Mouse (Mus musculus): ENCODE results near the gene Tmem45b. TPM values are rescaled to one million over a fixed set of nuclear protein-coding genes. Genes with fewer than 3 reads are reported as not detected.
"Not testable (repeated sequence)": the region's sequence is repeated elsewhere in the genome, so short reads cannot be mapped to it uniquely, and the experiment has no call there.

Gene Tmem45b
- 67.2 and 73.5 TPM in 2 replicates for polyA plus RNA-seq (2012; rRNA removed)

GRCm38 (mm10) chr9:31463692-31464474 is at the start of gene Tmem45b:
TSS of gene Tmem45b (minus strand) at chr9:31464462.
- peak; percentile 57 for DNase-seq
- H3K36me3 ChIP-seq (ENCODE audit: control insufficient read depth, insufficient read depth, low read length), result no peaks in the 10 kb centered on the region
- no peak within 1 kb of the TSS; the same call in 1 of the 2 replicates for H3K27ac ChIP-seq (ENCODE audit: insufficient read depth, low read depth, low read length)
- 0 out of 2 replicates have a peak, but pooled peaks cover 4% of the 10 kb centered on the region for H3K4me1 ChIP-seq (ENCODE audit: control insufficient read depth, insufficient read depth, low read length)
- WGBS, result 12% methylated on average over 33 of the region's 33 CpGs
- H3K4me3 ChIP-seq (ENCODE audit: insufficient read depth, low read depth, low read length), result peak within 1 kb of the TSS; percentile 32
- TF ChIP-seq POLR2A (IDR thresholded peaks at IDR 0.05; ENCODE audit: low read depth, low read length) (no peak), CTCF (conservative IDR thresholded peaks at IDR 0.05; ENCODE audit: insufficient read depth, insufficient read length, low read depth, low read length) (peak; percentile 46; the same call in 1 of the 2 replicates)
- H3K27me3 ChIP-seq (replicated peaks; ENCODE audit: control insufficient read depth, insufficient read depth, low read length), result no peaks in the 10 kb centered on the region

GRCm38 (mm10) chr9:31508189-31508588 is 43.9 kb upstream of the Tmem45b start:
- WGBS, result 54% methylated on average over 3 of the region's 3 CpGs

GRCm38 (mm10) chr9:31501221-31501620 is 37.0 kb upstream of the Tmem45b start:
- 86% methylated on average over 1 of the region's 1 CpGs for WGBS
- not testable (repeated sequence) for H3K27ac ChIP-seq (ENCODE audit: insufficient read depth, low read depth, low read length); H3K36me3 ChIP-seq (ENCODE audit: control insufficient read depth, insufficient read depth, low read length)

More at GRCm38 (mm10) chr9:31508189-31508588, 43.9 kb upstream of the Tmem45b start:
- H3K4me1 ChIP-seq (ENCODE audit: control insufficient read depth, insufficient read depth, low read length), result no peaks in the 10 kb centered on the region
- H3K27ac ChIP-seq (ENCODE audit: insufficient read depth, low read depth, low read length), result no peak overlapping the region
- H3K4me3 ChIP-seq (ENCODE audit: insufficient read depth, low read depth, low read length), result no peak overlapping the region
- H3K36me3 ChIP-seq (ENCODE audit: control insufficient read depth, insufficient read depth, low read length), result no peaks in the 10 kb centered on the region
- no peaks in the 10 kb centered on the region for H3K27me3 ChIP-seq (replicated peaks; ENCODE audit: control insufficient read depth, insufficient read depth, low read length)
- TF ChIP-seq POLR2A (IDR thresholded peaks at IDR 0.05; ENCODE audit: low read depth, low read length), result no peak
- TF ChIP-seq CTCF (conservative IDR thresholded peaks at IDR 0.05; ENCODE audit: insufficient read depth, insufficient read length, low read depth, low read length), result no peak
- no peak for DNase-seq

DNA sequence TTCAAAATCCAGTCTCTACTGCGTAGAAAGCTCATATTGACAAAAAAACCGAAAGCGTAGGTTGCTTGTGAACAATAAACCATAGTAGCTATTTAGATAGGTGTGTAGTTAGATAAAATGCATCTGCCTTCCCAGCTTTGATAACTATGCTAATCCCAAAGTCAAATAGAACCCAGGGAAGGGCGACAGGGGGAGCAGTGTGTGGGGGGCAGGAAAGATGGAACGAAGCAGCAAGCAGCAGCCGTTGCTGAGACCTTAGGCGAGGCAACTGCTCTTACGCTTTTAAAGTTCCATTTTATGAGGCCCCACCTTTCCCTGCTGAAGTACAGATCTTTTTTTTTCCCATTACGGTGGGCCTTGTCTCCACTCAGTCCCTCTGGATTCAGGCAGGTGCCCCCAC is 1.1 kb downstream of the Tmem45b start:
- no peak for DNase-seq
- TF ChIP-seq CTCF (conservative IDR thresholded peaks at IDR 0.05; ENCODE audit: insufficient read depth, insufficient read length, low read depth, low read length), result no peak
- TF ChIP-seq POLR2A (IDR thresholded peaks at IDR 0.05; ENCODE audit: low read depth, low read length), result no peak
- no peaks in the 10 kb centered on the region for H3K27me3 ChIP-seq (replicated peaks; ENCODE audit: control insufficient read depth, insufficient read depth, low read length)
- WGBS, result 78% methylated on average over 9 of the region's 9 CpGs
- no peaks in the 10 kb centered on the region for H3K36me3 ChIP-seq (ENCODE audit: control insufficient read depth, insufficient read depth, low read length)
- H3K27ac ChIP-seq (ENCODE audit: insufficient read depth, low read depth, low read length), result no peak overlapping the region; the same call in 1 of the 2 replicates
- 0 out of 2 replicates have a peak, but pooled peaks cover 4% of the 10 kb centered on the region for H3K4me1 ChIP-seq (ENCODE audit: control insufficient read depth, insufficient read depth, low read length)
- H3K4me3 ChIP-seq (ENCODE audit: insufficient read depth, low read depth, low read length), result peak overlapping the region; percentile 32

More at GRCm38 (mm10) chr9:31501221-31501620, 37.0 kb upstream of the Tmem45b start:
- not testable (repeated sequence) for H3K4me3 ChIP-seq (ENCODE audit: insufficient read depth, low read depth, low read length); H3K27me3 ChIP-seq (replicated peaks; ENCODE audit: control insufficient read depth, insufficient read depth, low read length); H3K4me1 ChIP-seq (ENCODE audit: control insufficient read depth, insufficient read depth, low read length); DNase-seq

DNA sequence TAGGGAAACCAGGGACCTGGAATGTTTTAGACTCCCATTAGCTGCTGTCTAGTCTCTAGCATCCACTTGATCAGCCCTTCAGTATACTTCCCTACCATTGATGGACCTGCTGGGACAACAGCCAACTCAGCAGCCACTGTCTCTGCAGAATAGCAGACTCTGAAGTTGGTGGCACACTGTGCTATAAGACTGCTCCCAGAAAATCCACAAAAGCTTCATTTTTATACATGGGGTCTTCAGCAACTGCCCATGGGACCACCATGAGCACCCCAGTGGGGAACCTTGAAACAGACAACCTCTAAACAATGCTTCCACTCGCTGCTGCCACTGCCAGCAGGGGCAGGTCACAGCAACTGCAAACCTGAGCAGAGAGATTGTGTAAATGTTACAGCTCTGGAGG is 9.9 kb downstream of the Tmem45b start:
- 0 out of 2 replicates have a peak, but pooled peaks cover 4% of the 10 kb centered on the region for H3K4me1 ChIP-seq (ENCODE audit: control insufficient read depth, insufficient read depth, low read length)
- H3K27ac ChIP-seq (ENCODE audit: insufficient read depth, low read depth, low read length), result no peak overlapping the region
- H3K27me3 ChIP-seq (replicated peaks; ENCODE audit: control insufficient read depth, insufficient read depth, low read length), result no peaks in the 10 kb centered on the region; the same call in 1 of the 2 replicates
- no peak overlapping the region for H3K4me3 ChIP-seq (ENCODE audit: insufficient read depth, low read depth, low read length)
- TF ChIP-seq CTCF (conservative IDR thresholded peaks at IDR 0.05; ENCODE audit: insufficient read depth, insufficient read length, low read depth, low read length) (no peak), POLR2A (IDR thresholded peaks at IDR 0.05; ENCODE audit: low read depth, low read length) (no peak)
- WGBS, result 78% methylated on average over 1 of the region's 1 CpGs
- DNase-seq, result no peak
- H3K36me3 ChIP-seq (ENCODE audit: control insufficient read depth, insufficient read depth, low read length), result no peaks in the 10 kb centered on the region

GRCm38 (mm10) chr9:31452166-31452565 is 12.1 kb downstream of the Tmem45b start:
- H3K27ac ChIP-seq (ENCODE audit: insufficient read depth, low read depth, low read length), result no peak overlapping the region
- H3K36me3 ChIP-seq (ENCODE audit: control insufficient read depth, insufficient read depth, low read length), result no peaks in the 10 kb centered on the region
- no peak for TF ChIP-seq POLR2A (IDR thresholded peaks at IDR 0.05; ENCODE audit: low read depth, low read length)
- no peak for TF ChIP-seq CTCF (conservative IDR thresholded peaks at IDR 0.05; ENCODE audit: insufficient read depth, insufficient read length, low read depth, low read length)
- no peak overlapping the region for H3K4me3 ChIP-seq (ENCODE audit: insufficient read depth, low read depth, low read length)
- 0 out of 2 replicates have a peak, but pooled peaks cover 4% of the 10 kb centered on the region for H3K4me1 ChIP-seq (ENCODE audit: control insufficient read depth, insufficient read depth, low read length)
- WGBS, result 20% methylated on average over 10 of the region's 10 CpGs
- no peaks in the 10 kb centered on the region; the same call in 1 of the 2 replicates for H3K27me3 ChIP-seq (replicated peaks; ENCODE audit: control insufficient read depth, insufficient read depth, low read length)
- no peak for DNase-seq

- TF ChIP-seq POLR2A (IDR thresholded peaks at IDR 0.05; ENCODE audit: low read depth, low read length) (no peak), CTCF (conservative IDR thresholded peaks at IDR 0.05; ENCODE audit: insufficient read depth, insufficient read length, low read depth, low read length) (no peak)
- Histone ChIP-seq H3K4me3 (ENCODE audit: insufficient read depth, low read depth, low read length) (no peak overlapping the region), H3K27ac (ENCODE audit: insufficient read depth, low read depth, low read length) (no peak overlapping the region), H3K27me3 (replicated peaks; ENCODE audit: control insufficient read depth, insufficient read depth, low read length) (no peaks in the 10 kb centered on the region; the same call in 1 of the 2 replicates), H3K4me1 (ENCODE audit: control insufficient read depth, insufficient read depth, low read length) (0 out of 2 replicates have a peak, but pooled peaks cover 4% of the 10 kb centered on the region), H3K36me3 (ENCODE audit: control insufficient read depth, insufficient read depth, low read length) (no peaks in the 10 kb centered on the region)
- 82% methylated on average over 7 of the region's 7 CpGs for WGBS
- no peak for DNase-seq
These were observed 15.0 kb downstream of the Tmem45b start for GRCm38 (mm10) chr9:31449145-31449772.
